14 mouse cellular contexts compared by ENCODE assay signal in the genomic region with DNA sequence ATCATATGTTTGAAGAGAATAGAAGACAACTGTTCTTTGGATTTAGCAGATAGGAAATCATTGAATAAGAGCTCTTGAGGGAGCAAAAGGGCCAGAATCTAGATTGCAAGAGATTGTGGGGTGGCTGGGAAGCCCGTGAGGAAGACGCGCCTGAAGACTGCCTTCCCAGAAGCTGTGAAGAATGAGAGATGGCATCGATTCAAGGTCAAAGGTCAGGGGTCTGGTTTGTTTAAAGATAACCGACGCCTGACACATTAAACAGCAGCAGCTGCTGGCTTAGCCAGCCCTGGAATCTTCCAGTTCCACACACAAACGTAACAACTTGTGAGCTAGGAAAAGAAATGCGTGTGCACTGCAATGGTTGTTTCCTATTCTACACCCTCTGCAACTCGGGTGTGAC.
"Had no signal": no experiment of that assay in that cellular context is flagged by ENCODE, and none has a peak within 500 bp of the region (broad histone marks: within the 10 kb centered on the region; RNA-seq: fewer than 3 reads in every experiment).

No protein-coding gene starts in this region.

- H3K4me3 ChIP-seq: kidney, embryonic 15.5 days; limb, embryonic 13.5 days; midbrain, embryonic 13.5 days; neural tube, embryonic 13.5 days; stomach, embryonic 15.5 days had no signal

- ATAC-seq: lung, postnatal 0 days; midbrain, embryonic 13.5 days had no signal

- H3K9ac ChIP-seq: kidney, embryonic 15.5 days; limb, embryonic 13.5 days; liver, embryonic 14.5 days; midbrain, embryonic 13.5 days; neural tube, embryonic 13.5 days; stomach, embryonic 15.5 days had no signal

- H3K4me2 ChIP-seq: kidney, embryonic 15.5 days; limb, embryonic 13.5 days; midbrain, embryonic 13.5 days; neural tube, embryonic 13.5 days; stomach, embryonic 15.5 days had no signal

- H3K27ac ChIP-seq: kidney, embryonic 15.5 days; liver, embryonic 14.5 days; midbrain, embryonic 13.5 days; neural tube, embryonic 13.5 days; stomach, embryonic 15.5 days had no signal

- H3K27me3 ChIP-seq: kidney, embryonic 15.5 days; limb, embryonic 13.5 days; midbrain, embryonic 13.5 days; neural tube, embryonic 13.5 days; stomach, embryonic 15.5 days had no signal

- DNase-seq: kidney, adult 18-20 months; lung, adult 18-20 months; lung, postnatal 4 days; retina, postnatal 1 day; right cerebral cortex, postnatal 4 days; thymus, adult 2 months; thymus, postnatal 25 days had no signal
